Comparison of ENCODE assay signal across 12 mouse cellular contexts in genomic region chr6:58642191-58642590, GRCm38 (mm10). TPM values are rescaled to one million over a fixed set of nuclear protein-coding genes. Genes with fewer than 3 reads are reported as not detected.
A peak's percentile ranks its signal among the peaks of the same experiment; 100 is the strongest.
DNase-seq lines count a peak whose midpoint lies in the region; ATAC-seq lines count a peak whose summit lies in the region.
"Had no signal": no experiment of that assay in that cellular context is flagged by ENCODE, and none has a peak within 500 bp of the region (broad histone marks: within the 10 kb centered on the region; RNA-seq: fewer than 3 reads in every experiment).

No protein-coding gene starts in this region.

- H3K9me3 ChIP-seq in kidney, embryonic 15.5 days (replicated peaks), result no peaks in the 10 kb centered on the region
- no peaks in the 10 kb centered on the region for H3K9me3 ChIP-seq in intestine, embryonic 14.5 days (ENCODE audit: control insufficient read depth, low read length)
- no peaks in the 10 kb centered on the region for H3K9me3 ChIP-seq in hindbrain, embryonic 14.5 days (ENCODE audit: control insufficient read depth, low read length)
- H3K9me3 ChIP-seq: forebrain, embryonic 15.5 days; hindbrain, embryonic 15.5 days had no signal

- H3K27ac ChIP-seq in kidney, embryonic 15.5 days, result no peak overlapping the region
- H3K27ac ChIP-seq in intestine, embryonic 14.5 days (ENCODE audit: low read depth), result no peak overlapping the region
- no peak overlapping the region for H3K27ac ChIP-seq in hindbrain, embryonic 14.5 days
- H3K27ac ChIP-seq: forebrain, embryonic 15.5 days; hindbrain, embryonic 15.5 days had no signal

- 80% methylated on average over 2 of the region's 2 CpGs for WGBS in kidney, embryonic 15.5 days
- 74% methylated on average over 2 of the region's 2 CpGs for WGBS in intestine, embryonic 14.5 days
- WGBS in hindbrain, embryonic 14.5 days, result 90% methylated on average over 2 of the region's 2 CpGs

- peaks cover 14% of the 10 kb centered on the region for H3K4me1 ChIP-seq in kidney, embryonic 15.5 days
- H3K4me1 ChIP-seq in intestine, embryonic 14.5 days (replicated peaks; ENCODE audit: control insufficient read depth, insufficient read depth, low read length), result peaks cover 19% of the 10 kb centered on the region
- no peaks in the 10 kb centered on the region; the same call in 1 of the 2 replicates for H3K4me1 ChIP-seq in hindbrain, embryonic 14.5 days (replicated peaks; ENCODE audit: control insufficient read depth, insufficient read depth, low read length)

- H3K4me2 ChIP-seq in kidney, embryonic 15.5 days, result peak overlapping the region; percentile 74
- H3K4me2 ChIP-seq in intestine, embryonic 14.5 days (ENCODE audit: low read length), result 0 out of 2 replicates have a peak overlapping the region, but pooled peaks have one; percentile 61
- H3K4me2 ChIP-seq in hindbrain, embryonic 14.5 days (replicated peaks), result no peak overlapping the region
- H3K4me2 ChIP-seq: forebrain, embryonic 15.5 days had no signal

- no peak for DNase-seq in kidney, postnatal 25 days
- DNase-seq in c-Kit-negative CD71-positive TER-119-positive erythroid progenitor cells, embryonic 14.5 days (ENCODE audit: low read depth, low spot score), result peak; percentile 86
- DNase-seq in intestine, embryonic 14.5 days (ENCODE audit: low spot score), result no peak
- peak; percentile 11 for DNase-seq in skeletal muscle tissue, adult 2 months (ENCODE audit: low read depth, low spot score)
- DNase-seq in hindbrain, embryonic 14.5 days (ENCODE audit: low spot score), result no peak
- no peak for DNase-seq in retina, postnatal 1 day
- DNase-seq: adrenal gland, adult 2 months; lung, postnatal 10 days; thymus, postnatal 14 days had no signal

- H3K36me3 ChIP-seq in kidney, embryonic 15.5 days, result no peaks in the 10 kb centered on the region
- H3K36me3 ChIP-seq in intestine, embryonic 14.5 days (ENCODE audit: control insufficient read depth, insufficient read depth, low read length), result no peaks in the 10 kb centered on the region
- H3K36me3 ChIP-seq in hindbrain, embryonic 14.5 days (replicated peaks; ENCODE audit: control insufficient read depth, insufficient read depth), result no peaks in the 10 kb centered on the region
- H3K36me3 ChIP-seq: forebrain, embryonic 15.5 days; hindbrain, embryonic 15.5 days had no signal

- no peak overlapping the region for H3K9ac ChIP-seq in kidney, embryonic 15.5 days
- no peak overlapping the region for H3K9ac ChIP-seq in intestine, embryonic 14.5 days (ENCODE audit: low read length)
- no peak overlapping the region for H3K9ac ChIP-seq in hindbrain, embryonic 14.5 days
- H3K9ac ChIP-seq: forebrain, embryonic 15.5 days; hindbrain, embryonic 15.5 days had no signal

- ATAC-seq in kidney, embryonic 15.5 days (replicated peaks; ENCODE audit: low FRiP score), result peak; percentile 7; the same call in 1 of the 2 replicates
- ATAC-seq in intestine, embryonic 14.5 days (replicated peaks; ENCODE audit: low FRiP score, low TSS enrichment, low read depth), result no peak
- ATAC-seq in hindbrain, embryonic 14.5 days (ENCODE audit: low FRiP score), result no peak
- ATAC-seq: forebrain, embryonic 15.5 days had no signal

- H3K4me3 ChIP-seq in kidney, embryonic 15.5 days (replicated peaks), result no peak overlapping the region
- H3K4me3 ChIP-seq in intestine, embryonic 14.5 days (ENCODE audit: low read depth, low read length), result no peak overlapping the region
- H3K4me3 ChIP-seq in hindbrain, embryonic 14.5 days (replicated peaks; ENCODE audit: low read length), result no peak overlapping the region
- H3K4me3 ChIP-seq: forebrain, embryonic 15.5 days; hindbrain, embryonic 15.5 days had no signal

- no peaks in the 10 kb centered on the region for H3K27me3 ChIP-seq in kidney, embryonic 15.5 days
- no peaks in the 10 kb centered on the region for H3K27me3 ChIP-seq in intestine, embryonic 14.5 days (replicated peaks; ENCODE audit: control insufficient read depth, insufficient read depth, low read length)
- no peaks in the 10 kb centered on the region for H3K27me3 ChIP-seq in hindbrain, embryonic 14.5 days (ENCODE audit: control insufficient read depth, insufficient read depth, low read length)
- H3K27me3 ChIP-seq: forebrain, embryonic 15.5 days; hindbrain, embryonic 15.5 days had no signal

RNA-seq across cellular contexts. Expression of gene Abcg2, which starts 57.9 kb away (rescaled TPM):
- polyA plus RNA-seq in kidney, embryonic 15.5 days (2015; fragmentation: Nextera tagmentation; extraction: Ambion mirVana), result 95.7 and 101 TPM in 2 replicates
- 69.6 and 74.1 TPM in 2 replicates for polyA plus RNA-seq in intestine, embryonic 14.5 days (2014; fragmentation: Nextera tagmentation; extraction: Ambion mirVana)
- polyA plus RNA-seq in hindbrain, embryonic 14.5 days (2014; fragmentation: Nextera tagmentation; extraction: Ambion mirVana), result 38.9 and 40.9 TPM in 2 replicates

Comparison
In these comparisons a context has a peak if more than half of its experiments do, and no peak if none do; other contexts are left out.
1. DNase-seq: peak in c-Kit-negative CD71-positive TER-119-positive erythroid progenitor cells, embryonic 14.5 days (single experiment) and skeletal muscle tissue, adult 2 months (single experiment); none in kidney, postnatal 25 days (0 of 2), intestine, embryonic 14.5 days (single experiment), hindbrain, embryonic 14.5 days (single experiment) and retina, postnatal 1 day (single experiment).